Mouse (Mus musculus) stomach, postnatal 0 days (tissue): Measurements from ENCODE around the gene Spaca4.

Source experiments
- CTCF ChIP-seq: IDR thresholded peaks from 2 replicates; pipeline ENCODE4 v1.5.1; 2016; ENCODE audit warnings: antibody characterized with exemption, low read depth, mild to moderate bottlenecking, moderate library complexity
- EP300 ChIP-seq: optimal IDR thresholded peaks from 2 replicates; pipeline ENCODE3; 2016; ENCODE audit warnings: antibody characterized with exemption

DNA sequence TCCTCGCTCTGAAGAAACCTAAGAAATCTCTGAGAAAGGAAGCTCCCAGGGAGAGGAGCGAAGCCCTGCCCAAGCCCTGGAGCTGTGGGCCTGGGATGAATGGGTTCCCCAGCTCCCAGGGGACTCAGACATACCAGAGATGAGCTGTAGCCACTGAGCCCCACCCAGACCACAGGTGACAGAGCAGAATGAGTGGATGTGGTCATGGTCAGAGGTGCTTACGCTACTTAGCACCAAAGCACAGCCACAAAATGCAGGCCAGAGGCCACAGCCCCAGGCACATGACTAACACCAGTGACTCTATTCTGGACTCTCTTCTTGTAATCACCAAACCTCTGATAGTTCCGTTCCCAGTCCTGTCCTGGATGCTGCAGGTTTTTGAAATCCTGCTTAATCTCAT, 45.5 kb upstream of the Spaca4 start:
- TF ChIP-seq EP300 (no peak), CTCF (no peak)
